Mouse (Mus musculus): ENCODE results near the gene Hmgcl.

The Hmgcl gene

DNA sequence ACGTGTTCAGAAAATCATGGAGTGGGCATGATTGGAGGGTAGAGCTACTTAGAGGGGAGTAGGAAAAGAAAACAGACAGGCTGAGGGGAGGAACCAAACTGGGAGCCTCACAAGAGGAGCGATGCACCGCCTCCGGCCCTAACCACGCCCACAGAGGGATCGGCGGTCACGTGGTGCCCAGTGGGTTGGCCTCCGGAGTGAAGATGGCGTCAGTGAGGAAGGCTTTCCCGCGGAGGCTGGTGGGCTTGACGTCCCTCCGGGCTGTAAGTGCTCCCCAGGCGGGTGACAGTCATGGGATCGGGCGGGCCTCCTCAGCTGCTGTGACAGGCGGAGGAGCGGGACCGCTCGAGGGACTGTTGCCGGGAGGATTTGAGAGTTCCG lies at the start of gene Hmgcl:
TSS of gene Hmgcl (plus strand) at position 171 of the 381 bp plus-strand sequence.
- DNase-seq (ENCODE audit: low spot score in 2 of 2) = peak; percentile 90 to 97

DNA sequence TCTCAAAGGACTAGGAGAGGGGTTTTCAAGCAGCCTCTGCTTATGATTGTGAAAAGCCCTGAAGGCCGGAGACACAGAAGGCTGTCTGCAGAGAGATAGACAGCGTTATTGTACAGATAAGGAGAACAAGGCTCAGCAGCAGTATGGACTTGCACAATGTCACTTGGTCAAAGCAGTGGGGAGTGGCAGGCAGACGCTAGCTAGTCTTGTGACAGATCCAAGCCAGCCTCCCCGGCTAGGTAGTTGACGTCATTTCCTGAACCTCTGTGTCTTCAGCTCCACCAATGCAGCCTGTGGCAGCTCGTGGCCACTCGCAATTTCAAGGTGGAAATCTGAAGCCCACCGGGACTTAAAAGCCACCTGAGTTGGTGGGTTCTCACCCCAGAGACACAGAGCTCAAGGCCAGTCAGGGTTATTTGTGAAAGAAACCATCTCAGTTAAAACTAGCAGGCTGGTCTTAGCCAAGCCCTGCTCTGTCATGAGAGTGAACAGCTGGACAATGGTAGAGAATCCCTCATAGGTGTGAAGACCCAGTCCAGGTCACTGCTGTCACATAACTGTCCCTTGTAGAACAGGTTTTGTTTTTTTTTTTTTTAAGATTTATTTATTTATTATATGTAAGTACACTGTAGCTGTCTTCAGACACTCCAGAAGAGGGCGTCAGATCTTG lies 47.7 kb upstream of the Hmgcl start:
- DNase-seq (ENCODE audit: low spot score in 2 of 2) = no peak

DNA sequence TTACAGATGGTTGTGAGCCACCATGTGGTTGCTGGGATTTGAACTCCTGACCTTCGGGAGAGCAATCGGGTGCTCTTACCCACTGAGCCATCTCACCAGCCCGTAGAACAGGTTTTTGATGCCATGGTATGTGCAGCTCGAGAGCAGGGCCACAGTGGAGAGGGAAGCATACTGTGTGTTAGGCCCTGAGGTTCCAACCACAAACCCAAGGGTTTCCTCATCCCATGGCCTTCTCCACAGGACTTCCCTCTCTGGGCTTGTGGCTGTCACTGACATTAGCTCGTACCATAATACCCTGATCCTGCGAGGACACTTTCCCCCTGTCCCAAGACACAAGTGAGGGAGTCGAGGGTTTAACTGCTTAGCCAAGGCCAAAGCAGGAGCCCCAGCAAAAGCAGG lies 47.2 kb upstream of the Hmgcl start:
- no peak for DNase-seq (ENCODE audit: low spot score in 2 of 2)

GRCm38 (mm10) chr4:135900008-135900407 lies 46.2 kb upstream of the Hmgcl start:
- DNase-seq (ENCODE audit: low spot score in 2 of 2) = no peak

GRCm38 (mm10) chr4:135902606-135903242 lies 43.5 kb upstream of the Hmgcl start:
- DNase-seq (ENCODE audit: low spot score in 2 of 2) = no peak

- no peak for DNase-seq (ENCODE audit: low spot score in 2 of 2)
These were observed 41.4 kb upstream of the Hmgcl start for GRCm38 (mm10) chr4:135904810-135905209.

- no peak for DNase-seq (ENCODE audit: low spot score in 2 of 2)
These were observed 39.6 kb upstream of the Hmgcl start for GRCm38 (mm10) chr4:135906633-135907032.

GRCm38 (mm10) chr4:135909326-135910066 lies 36.8 kb upstream of the Hmgcl start:
- no peak for DNase-seq (ENCODE audit: low spot score in 2 of 2)

DNA sequence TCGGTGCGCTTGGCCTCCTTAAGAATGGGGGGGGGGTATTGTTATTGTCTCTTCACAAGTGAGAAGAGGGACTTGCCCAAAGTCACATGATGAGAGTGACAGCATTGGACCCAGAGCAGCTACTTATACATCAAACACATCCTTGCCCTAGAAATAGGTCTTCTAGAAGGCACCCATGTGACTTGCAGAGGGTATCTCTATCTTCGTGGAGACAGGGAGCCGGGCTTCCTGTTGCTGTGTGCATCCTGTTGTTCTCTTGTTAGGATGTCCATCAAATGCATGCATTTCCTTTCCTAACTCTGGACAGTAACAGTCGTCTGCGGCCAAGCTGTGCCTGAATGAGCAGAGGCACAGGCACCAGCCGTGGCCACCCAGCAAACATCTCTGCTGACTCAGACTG lies 34.7 kb upstream of the Hmgcl start:
- DNase-seq (ENCODE audit: low spot score in 2 of 2) = no peak

GRCm38 (mm10) chr4:135912164-135912563 lies 34.1 kb upstream of the Hmgcl start:
- no peak for DNase-seq (ENCODE audit: low spot score in 2 of 2)

GRCm38 (mm10) chr4:135912835-135913234 lies 33.4 kb upstream of the Hmgcl start:
- no peak for DNase-seq (ENCODE audit: low spot score in 2 of 2)

GRCm38 (mm10) chr4:135913433-135913832 lies 32.8 kb upstream of the Hmgcl start:
- no peak for DNase-seq (ENCODE audit: low spot score in 2 of 2)

DNA sequence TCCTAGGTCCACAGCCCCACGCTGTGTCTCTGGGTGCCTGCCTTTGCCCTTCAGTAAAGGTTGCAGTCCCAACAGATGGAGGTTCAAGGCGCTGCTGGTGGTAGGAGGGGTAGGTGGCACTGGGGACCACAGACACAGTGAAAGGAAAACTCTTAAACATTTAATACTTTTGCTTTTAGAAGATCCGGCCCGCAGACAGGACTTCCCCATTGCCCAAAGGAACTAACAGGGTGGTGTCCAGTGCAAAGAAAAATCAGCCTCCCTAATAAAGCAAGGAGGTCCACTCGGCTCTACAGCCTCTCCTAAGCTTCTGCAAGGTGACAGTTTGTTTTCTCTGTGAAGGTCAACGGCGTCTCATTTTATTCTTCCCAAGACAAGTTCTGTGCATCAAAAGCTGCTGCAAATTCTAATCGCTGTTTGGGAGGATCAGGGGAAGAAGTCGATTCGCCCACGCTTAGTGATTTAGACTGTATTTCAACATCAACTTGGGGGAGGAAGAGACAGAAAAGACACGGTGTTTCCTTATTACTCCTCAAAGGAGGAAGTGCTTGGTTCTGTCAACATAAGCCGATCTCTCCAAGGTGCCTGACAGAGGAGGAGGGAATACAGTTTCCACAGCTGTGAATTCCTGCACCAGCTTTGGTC lies 27.5 kb upstream of the Hmgcl start:
- no peak for DNase-seq (ENCODE audit: low spot score in 2 of 2)

GRCm38 (mm10) chr4:135919280-135919639 lies 27.0 kb upstream of the Hmgcl start:
- DNase-seq (ENCODE audit: low spot score in 2 of 2) = no peak

DNA sequence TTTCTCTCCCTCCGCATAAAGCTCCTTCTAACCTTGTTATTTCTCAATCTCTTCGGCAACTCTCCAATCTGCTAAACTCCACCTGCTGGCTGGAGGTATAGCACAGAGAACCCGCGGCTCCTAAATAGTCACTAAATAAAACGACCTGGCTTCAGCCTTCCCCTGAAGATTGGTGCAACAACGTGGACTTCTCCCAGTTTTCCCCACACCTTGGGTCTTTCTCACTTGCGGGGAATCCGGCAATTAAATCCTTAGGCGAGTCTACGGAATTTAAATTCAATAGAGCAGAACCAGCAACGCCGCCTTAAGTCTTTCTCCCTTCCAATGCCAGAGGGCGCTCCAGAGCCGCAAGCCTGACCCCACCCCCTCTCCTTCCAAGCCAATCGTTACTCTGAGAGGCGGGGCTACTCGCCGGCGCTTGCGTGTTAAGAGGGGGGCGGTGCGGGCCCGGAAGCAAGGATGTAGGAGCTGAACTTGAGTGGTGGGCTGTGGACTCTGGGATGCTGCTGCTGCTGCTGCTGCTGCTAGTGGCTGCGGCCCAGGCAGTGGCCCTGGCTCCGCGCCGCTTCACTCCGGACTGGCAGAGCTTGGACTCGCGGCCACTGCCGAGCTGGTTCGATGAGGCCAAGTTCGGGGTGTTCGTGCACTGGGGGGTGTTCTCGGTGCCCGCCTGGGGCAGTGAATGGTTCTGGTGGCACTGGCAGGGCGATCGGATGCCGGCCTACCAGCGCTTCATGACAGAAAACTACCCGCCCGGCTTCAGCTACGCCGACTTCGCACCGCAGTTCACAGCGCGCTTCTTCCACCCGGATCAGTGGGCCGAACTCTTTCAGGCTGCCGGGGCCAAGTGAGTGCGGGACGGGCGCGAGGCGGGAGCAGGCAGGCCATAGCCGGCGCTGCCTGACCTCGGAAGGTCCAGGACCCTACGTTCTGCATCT lies 25.7 kb upstream of the Hmgcl start, which contains the start of gene Fuca1:
TSS of gene Fuca1 (plus strand) at position 432 of the 938 bp plus-strand sequence.
- DNase-seq (ENCODE audit: low spot score in 2 of 2) = peak; percentile 90 to 96

DNA sequence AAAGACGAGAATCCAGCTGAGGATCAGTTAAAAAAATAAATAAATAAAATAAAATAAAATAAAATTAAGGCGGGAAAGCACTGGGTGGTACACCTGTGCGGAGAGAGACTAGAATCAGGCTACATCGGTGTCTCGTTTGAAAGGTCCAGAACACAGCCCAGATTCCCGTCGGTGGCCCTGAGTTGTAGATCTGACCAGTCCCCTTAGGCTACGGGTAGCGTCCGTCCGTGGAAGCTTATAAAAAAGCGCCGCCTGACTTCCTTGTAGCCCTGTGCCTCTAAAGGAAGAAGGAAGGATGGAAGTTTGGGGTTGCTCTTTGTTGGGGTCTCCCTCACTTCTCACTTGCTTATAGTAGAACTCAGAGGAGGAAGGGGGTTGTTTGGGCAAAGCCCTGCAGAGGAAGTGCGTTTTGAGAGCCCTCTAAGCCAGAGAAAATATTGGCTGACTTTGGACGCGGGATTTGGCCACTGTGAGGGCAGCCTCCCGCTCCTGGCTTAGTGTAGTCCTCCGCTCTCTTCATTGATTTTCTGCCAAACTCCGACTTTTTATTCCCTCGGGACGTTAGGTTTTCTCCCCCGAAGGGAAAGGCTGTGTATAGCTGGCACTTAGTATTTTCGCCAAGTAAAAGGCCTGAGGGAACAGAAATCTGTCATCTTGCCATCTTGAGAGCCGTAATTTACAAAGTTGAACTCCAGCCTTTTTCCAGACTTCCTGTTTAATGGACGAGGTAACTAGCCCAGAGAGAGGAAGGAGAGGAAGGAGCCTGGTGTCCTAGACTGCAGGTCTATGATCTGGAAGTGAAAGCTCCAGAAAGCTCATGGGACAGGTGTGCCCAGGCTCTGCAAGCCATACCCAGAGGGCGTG lies 24.8 kb upstream of the Hmgcl start:
- DNase-seq (ENCODE audit: low spot score in 2 of 2) = no peak

- no peak for DNase-seq (ENCODE audit: low spot score in 2 of 2)
These were observed 24.1 kb upstream of the Hmgcl start for GRCm38 (mm10) chr4:135922190-135922589.

- no peak for DNase-seq (ENCODE audit: low spot score in 2 of 2)
These were observed 21.8 kb upstream of the Hmgcl start for GRCm38 (mm10) chr4:135924418-135924817.

DNA sequence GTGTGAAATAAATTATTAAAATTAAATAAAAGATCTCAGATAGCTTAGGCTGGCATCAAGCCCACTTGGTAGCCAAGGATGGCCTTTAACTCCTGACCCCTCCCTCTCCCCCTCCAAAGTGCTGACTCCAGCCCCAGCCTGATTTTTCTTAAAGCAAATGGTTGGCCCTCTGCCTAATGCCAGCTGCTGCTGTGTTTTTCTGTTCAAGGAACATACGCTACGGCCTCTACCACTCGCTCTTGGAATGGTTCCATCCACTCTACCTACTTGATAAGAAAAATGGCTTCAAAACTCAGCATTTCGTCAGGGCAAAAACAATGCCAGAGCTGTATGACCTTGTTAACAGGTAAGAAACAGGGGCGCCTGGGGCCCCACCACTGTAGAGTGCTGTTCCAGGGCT lies 20.9 kb upstream of the Hmgcl start:
- DNase-seq (ENCODE audit: low spot score in 2 of 2) = no peak

GRCm38 (mm10) chr4:135926195-135926808 lies 19.9 kb upstream of the Hmgcl start:
- no peak for DNase-seq (ENCODE audit: low spot score in 2 of 2)

Measured in urinary bladder, postnatal 4 days (tissue).